Mouse (Mus musculus): Measurements from ENCODE around the gene Nhlrc3. TPM values are rescaled to one million over a fixed set of nuclear protein-coding genes. Genes with fewer than 3 reads are reported as not detected.
A peak's percentile ranks its signal among the peaks of the same experiment; 100 is the strongest.

The Nhlrc3 gene
- polyA plus RNA-seq, 1 experiment from 2014 or later: 19.3 TPM

DNA sequence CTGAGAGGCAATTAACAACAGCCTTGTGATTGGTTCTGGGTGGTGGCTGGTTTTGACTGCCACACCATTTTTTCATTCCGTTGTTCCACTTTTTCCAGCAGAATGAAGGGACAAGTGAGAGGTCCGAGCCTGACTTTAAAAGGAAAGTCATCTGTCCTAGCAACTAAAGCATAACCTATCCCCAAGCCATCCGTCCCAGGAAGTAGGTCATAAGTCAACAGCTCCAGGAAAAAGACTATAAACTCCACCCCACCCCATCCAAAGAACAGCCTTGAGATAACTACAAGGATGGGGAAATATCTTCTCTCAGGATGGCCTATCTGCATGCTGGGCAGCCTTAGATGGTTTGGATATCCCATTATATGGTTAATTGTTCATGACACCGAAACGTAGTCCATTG, 50.9 kb downstream of the Nhlrc3 start:
- ATAC-seq: peak; percentile 63; the same call in 1 of the 2 replicates
- no peak overlapping the region for H3K9ac ChIP-seq (ENCODE audit: low read depth, low read length)
- H3K27me3 ChIP-seq (replicated peaks; ENCODE audit: control insufficient read depth, insufficient read depth, low read length): no peaks in the 10 kb centered on the region
- peaks cover 5% of the 10 kb centered on the region; the same call in 1 of the 2 replicates for H3K4me1 ChIP-seq (ENCODE audit: control insufficient read depth, insufficient read depth, low read length)
- no peaks in the 10 kb centered on the region for H3K36me3 ChIP-seq (ENCODE audit: control insufficient read depth, insufficient read depth, low read length)
- no peak overlapping the region for H3K4me2 ChIP-seq (ENCODE audit: low read depth, low read length)
- WGBS: 85% methylated on average over 5 of the region's 5 CpGs
- no peaks in the 10 kb centered on the region for H3K9me3 ChIP-seq (ENCODE audit: control insufficient read depth, low read length)
- H3K27ac ChIP-seq (ENCODE audit: low read length): no peak overlapping the region
- no peak overlapping the region for H3K4me3 ChIP-seq (ENCODE audit: low read length)

DNA sequence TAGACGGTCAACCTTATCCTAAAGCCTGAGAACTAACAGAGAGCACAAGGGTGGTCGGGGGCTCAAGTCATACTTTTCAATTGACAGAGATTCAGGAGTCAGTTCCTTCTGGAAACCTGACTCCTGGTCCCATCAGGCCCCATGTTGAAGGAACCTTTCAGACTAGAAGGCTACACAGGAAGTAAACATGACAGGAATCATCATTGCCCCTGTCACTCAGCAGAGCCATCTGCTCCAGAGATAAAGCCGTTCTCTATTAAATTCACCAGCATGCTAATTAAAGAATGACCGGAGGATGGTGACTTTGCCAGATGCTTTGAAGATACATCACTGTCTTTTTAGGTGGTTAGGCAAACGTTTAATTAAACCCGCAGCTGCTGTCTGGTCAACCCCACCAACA, 53.1 kb downstream of the Nhlrc3 start:
- Histone ChIP-seq H3K9me3 (ENCODE audit: control insufficient read depth, low read length) (no peaks in the 10 kb centered on the region), H3K27ac (ENCODE audit: low read length) (no peak overlapping the region), H3K9ac (ENCODE audit: low read depth, low read length) (no peak overlapping the region), H3K4me1 (ENCODE audit: control insufficient read depth, insufficient read depth, low read length) (no peaks in the 10 kb centered on the region), H3K4me3 (ENCODE audit: low read length) (no peak overlapping the region), H3K27me3 (replicated peaks; ENCODE audit: control insufficient read depth, insufficient read depth, low read length) (no peaks in the 10 kb centered on the region), H3K4me2 (ENCODE audit: low read depth, low read length) (no peak overlapping the region), H3K36me3 (ENCODE audit: control insufficient read depth, insufficient read depth, low read length) (no peaks in the 10 kb centered on the region)
- no peak for ATAC-seq
- 64% methylated on average over 6 of the region's 6 CpGs for WGBS

DNA sequence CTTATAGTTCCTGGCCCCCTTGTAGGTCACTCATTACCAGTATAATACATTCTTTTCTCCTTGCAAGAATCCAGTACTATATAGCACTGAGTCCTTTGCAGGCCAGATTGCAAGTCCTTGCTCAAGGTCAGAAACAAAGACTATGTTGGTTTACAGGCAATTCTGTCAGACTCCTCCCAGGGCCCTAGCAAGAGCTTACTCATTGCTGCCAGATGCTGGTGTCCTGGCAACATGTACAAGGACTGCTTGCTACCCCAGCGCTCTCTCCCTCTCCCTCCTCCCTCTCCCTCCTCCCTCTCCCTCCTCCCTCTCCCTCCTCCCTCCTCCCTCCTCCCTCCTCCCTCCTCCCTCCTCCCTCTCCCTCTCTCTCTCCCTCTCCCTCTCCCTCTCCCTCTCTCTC, 56.0 kb downstream of the Nhlrc3 start:
- H3K27me3 ChIP-seq (replicated peaks; ENCODE audit: control insufficient read depth, insufficient read depth, low read length): no peaks in the 10 kb centered on the region
- no peaks in the 10 kb centered on the region for H3K9me3 ChIP-seq (ENCODE audit: control insufficient read depth, low read length)
- H3K27ac ChIP-seq (ENCODE audit: low read length): no peak overlapping the region
- no peaks in the 10 kb centered on the region for H3K4me1 ChIP-seq (ENCODE audit: control insufficient read depth, insufficient read depth, low read length)
- H3K4me3 ChIP-seq (ENCODE audit: low read length): no peak overlapping the region
- H3K36me3 ChIP-seq (ENCODE audit: control insufficient read depth, insufficient read depth, low read length): no peaks in the 10 kb centered on the region
- H3K9ac ChIP-seq (ENCODE audit: low read depth, low read length): no peak overlapping the region
- no peak for ATAC-seq
- 67% methylated on average over 1 of the region's 1 CpGs for WGBS
- H3K4me2 ChIP-seq (ENCODE audit: low read depth, low read length): no peak overlapping the region

Other genes starting within 250 kb of the Nhlrc3 start
- 10.1 and 10.7 TPM in 2 replicates for gene Proser1, start 334 bp upstream of the Nhlrc3 start, polyA plus RNA-seq (2015; fragmentation: Nextera tagmentation; extraction: Ambion mirVana)
- gene Stoml3, start 25.3 kb upstream of the Nhlrc3 start, polyA plus RNA-seq (2015; fragmentation: Nextera tagmentation; extraction: Ambion mirVana): not detected in 2 replicates
- gene Frem2, start 194.0 kb upstream of the Nhlrc3 start, polyA plus RNA-seq (2015; fragmentation: Nextera tagmentation; extraction: Ambion mirVana): 5.3 and 5.7 TPM in 2 replicates

Measured in intestine, embryonic 16.5 days (tissue).